Mouse (Mus musculus): ENCODE measurements at regions not wholly inside any gene's neighbourhood (a gene's known extent, or its start where the extent isn't known, plus 50 kb on each side); places are given as distances from the start of the nearest gene placed in this dataset.

GRCm38 (mm10) chr14:72371702-72372277 lies 119.8 kb downstream of the Gm9195 start:
- DNase-seq (ENCODE audit: low read depth) = peak; percentile 70

GRCm38 (mm10) chr14:72360829-72361520 lies 130.7 kb downstream of the Gm9195 start:
- no peak for DNase-seq (ENCODE audit: low read depth)

- no peak for DNase-seq (ENCODE audit: low read depth)
These were observed 131.5 kb downstream of the Gm9195 start for GRCm38 (mm10) chr14:72360181-72360580.

- no peak for DNase-seq (ENCODE audit: low read depth)
These were observed 133.7 kb downstream of the Gm9195 start for GRCm38 (mm10) chr14:72357915-72358314.

GRCm38 (mm10) chr14:72342181-72342580 lies 149.5 kb downstream of the Gm9195 start:
- no peak for DNase-seq (ENCODE audit: low read depth)

GRCm38 (mm10) chr14:72341590-72342154 lies 150.0 kb downstream of the Gm9195 start:
- DNase-seq (ENCODE audit: low read depth) = no peak

GRCm38 (mm10) chr14:72338046-72338445 lies 153.6 kb downstream of the Gm9195 start:
- no peak for DNase-seq (ENCODE audit: low read depth)

- DNase-seq (ENCODE audit: low read depth) = no peak
These were observed 187.8 kb downstream of the Gm9195 start for GRCm38 (mm10) chr14:72303856-72304255.

GRCm38 (mm10) chr14:72300026-72300425 lies 191.6 kb downstream of the Gm9195 start:
- peak; percentile 61 for DNase-seq (ENCODE audit: low read depth)

GRCm38 (mm10) chr14:72294631-72295030 lies 197.0 kb downstream of the Gm9195 start:
- no peak for DNase-seq (ENCODE audit: low read depth)

- peak; percentile 57 for DNase-seq (ENCODE audit: low read depth)
These were observed 197.8 kb downstream of the Gm9195 start for GRCm38 (mm10) chr14:72293677-72294387.

- DNase-seq (ENCODE audit: low read depth) = no peak
These were observed 198.9 kb downstream of the Gm9195 start for GRCm38 (mm10) chr14:72292656-72293299.

- no peak for DNase-seq (ENCODE audit: low read depth)
These were observed 214.3 kb downstream of the Gm9195 start for GRCm38 (mm10) chr14:72277309-72277708.

- DNase-seq (ENCODE audit: low read depth) = no peak
These were observed 232.4 kb downstream of the Gm9195 start for GRCm38 (mm10) chr14:72259255-72259654.

GRCm38 (mm10) chr14:72241872-72242271 lies 249.8 kb downstream of the Gm9195 start:
- no peak for DNase-seq (ENCODE audit: low read depth)

GRCm38 (mm10) chr14:72240272-72240671 lies 251.4 kb downstream of the Gm9195 start:
- no peak for DNase-seq (ENCODE audit: low read depth)

- no peak for DNase-seq (ENCODE audit: low read depth)
These were observed 253.3 kb downstream of the Gm9195 start for GRCm38 (mm10) chr14:72238344-72238743.

- no peak for DNase-seq (ENCODE audit: low read depth)
These were observed 257.2 kb downstream of the Gm9195 start for GRCm38 (mm10) chr14:72234234-72235075.

- DNase-seq (ENCODE audit: low read depth) = no peak
These were observed 263.8 kb downstream of the Gm9195 start for GRCm38 (mm10) chr14:72227853-72228252.

- no peak for DNase-seq (ENCODE audit: low read depth)
These were observed 264.2 kb downstream of the Gm9195 start for GRCm38 (mm10) chr14:72227441-72227840.

GRCm38 (mm10) chr14:72226946-72227345 lies 264.7 kb downstream of the Gm9195 start:
- no peak for DNase-seq (ENCODE audit: low read depth)
